Mouse (Mus musculus): Measurements from ENCODE around the gene Hnrnpl.

Gene Hnrnpl

DNA sequence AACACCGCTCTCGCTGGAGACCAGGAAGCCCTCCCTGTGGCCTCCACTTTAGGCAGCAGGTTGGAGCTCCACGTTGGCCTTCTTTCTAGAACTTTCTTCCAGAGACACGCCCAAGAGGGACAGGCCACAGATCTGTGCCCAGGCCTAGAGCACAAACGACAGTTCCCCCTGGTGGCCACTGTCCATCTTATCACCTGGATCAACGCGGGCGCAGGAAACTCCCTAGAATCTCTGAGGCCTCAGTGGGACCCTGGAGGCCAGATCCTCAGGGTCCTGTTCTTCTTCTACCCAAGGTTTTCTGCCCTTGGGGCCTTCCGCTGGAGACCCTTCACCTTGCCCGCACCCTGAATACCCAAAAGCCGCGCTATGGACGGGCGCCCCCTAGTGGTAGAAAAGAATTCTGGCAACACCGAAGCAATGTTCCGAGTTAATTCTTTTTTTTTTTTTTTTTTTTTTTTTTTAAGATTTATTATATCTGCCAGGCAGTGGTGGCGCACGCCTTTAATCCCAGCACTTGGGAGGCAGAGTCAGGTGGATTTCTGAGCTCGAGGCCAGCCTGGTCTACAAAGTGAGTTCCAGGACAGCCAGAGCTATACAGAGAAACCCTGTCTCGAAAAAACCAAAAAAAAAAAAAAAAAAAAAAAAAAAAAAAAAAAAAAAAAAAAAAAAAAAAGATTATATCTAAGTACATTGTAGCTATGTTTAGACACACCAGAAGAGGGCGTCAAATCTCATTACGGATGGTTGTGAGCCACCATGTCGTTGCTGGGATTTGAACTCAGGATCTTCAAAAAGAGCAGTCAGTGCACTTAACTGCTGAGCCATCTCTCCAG, 59.4 kb downstream of the Hnrnpl start:
- in situ Hi-C loops (cut with MboI, MseI): loop anchor here (5.0 kb wide), 1 partner anchor 70 kb away; no protein-coding TSS in a partner anchor

- in situ Hi-C loops (cut with MboI, MseI): no loop called here
Measured at GRCm38 (mm10) chr7:28870901-28871664, 62.7 kb downstream of the Hnrnpl start.

Data from regulatory T cell (primary cell).